Mouse (Mus musculus) heart, postnatal 0 days (tissue): ENCODE results near the gene Kansl1. TPM values are rescaled to one million over a fixed set of nuclear protein-coding genes. Genes with fewer than 3 reads are reported as not detected.

Experiments used
- ATAC-seq: fragments of 200-750 bp; cut with Nextera tagmentation; 2 replicates; pipeline ENCODE4 v1.8.0; 2017; ENCODE audit warnings: low read depth, moderate number of reproducible peaks, moderate library complexity; ENCODE audit not compliant: insufficient read depth
- DNase-seq: peaks from one replicate; pipeline ENCODE4 v3.0.0-alpha.2; 2016; ENCODE audit warnings: low spot score
- H3K27ac ChIP-seq: fragments of 300-500 bp; sonication (generic); 2 replicates; pipeline ENCODE4 v1.5.1; 2014; ENCODE audit warnings: low read depth, mild to moderate bottlenecking
- H3K27me3 ChIP-seq: fragments of 300-500 bp; sonication (generic); 2 replicates; pipeline ENCODE4 v1.6.1; 2014; ENCODE audit warnings: low read length, mixed read lengths; ENCODE audit not compliant: control insufficient read depth, insufficient read depth
- H3K36me3 ChIP-seq: fragments of 300-500 bp; sonication (generic); replicated peaks from 2 replicates; pipeline ENCODE4 v1.6.1; 2014; ENCODE audit warnings: low read length, mixed read lengths; ENCODE audit not compliant: control insufficient read depth, insufficient read depth
- H3K4me1 ChIP-seq: fragments of 300-500 bp; sonication (generic); 2 replicates; pipeline ENCODE4 v1.6.1; 2014; ENCODE audit warnings: antibody characterized with exemption; ENCODE audit not compliant: control insufficient read depth, insufficient read depth
- H3K4me2 ChIP-seq: fragments of 300-500 bp; sonication (generic); 2 replicates; pipeline ENCODE4 v1.6.1; 2014; ENCODE audit warnings: low read depth, mild to moderate bottlenecking, low read length, moderate library complexity
- H3K4me3 ChIP-seq: fragments of 300-500 bp; sonication (generic); 2 replicates; pipeline ENCODE4 v1.5.1; 2014; ENCODE audit warnings: low read depth, low read length
- H3K9ac ChIP-seq: fragments of 300-500 bp; sonication (generic); replicated peaks from 2 replicates; pipeline ENCODE4 v1.6.1; 2014; ENCODE audit warnings: low read depth, low read length, mixed read lengths
- H3K9me3 ChIP-seq: fragments of 300-500 bp; sonication (generic); replicated peaks from 2 replicates; pipeline ENCODE4 v1.6.1; 2016; ENCODE audit warnings: low read length; ENCODE audit not compliant: control insufficient read depth
- CTCF ChIP-seq: IDR thresholded peaks from 2 replicates; pipeline ENCODE4 v1.5.1; 2016; ENCODE audit warnings: antibody characterized with exemption, control low read depth, low read depth
- EP300 ChIP-seq: IDR thresholded peaks from 2 replicates; pipeline ENCODE4 v1.6.1; 2016; ENCODE audit warnings: antibody characterized with exemption, low read depth
- WGBS: fragments of 180-500 bp; shearing (Covaris S2); extraction: QIAGEN DNeasy Blood & Tissue Kit; methylation state at CpG from one replicate; pipeline ENCODE4 v1.1.7; 2014; 5-methylcytosine and 5-hydroxymethylcytosine counted together
- polyA plus RNA-seq: library from polyadenylated mRNA; unstranded; fragments of >200 nt; fragmentation: Nextera tagmentation; extraction: Ambion mirVana; gene quantifications from 2 replicates; pipeline ENCODE4 v1.2.1, GENCODE M21; 2015
- total RNA-seq: library from RNA; depleted of rRNA; stranded (reverse); fragments of >200 nt; gene quantifications from 2 replicates; pipeline ENCODE4 v1.2.3, GENCODE M21; 2014; ENCODE audit warnings: low replicate concordance

Gene Kansl1
- total and polyA plus RNA-seq, 2 experiments from 2014 or later, result 7.5 to 34.7 TPM

GRCm38 (mm10) chr11:104303088-104303960 is 165.3 kb downstream of the Kansl1 start:
- H3K9ac ChIP-seq, result no peak overlapping the region
- no peak overlapping the region for H3K27ac ChIP-seq
- TF ChIP-seq EP300 (no peak), CTCF (no peak)
- no peaks in the 10 kb centered on the region for H3K9me3 ChIP-seq
- H3K4me1 ChIP-seq, result no peaks in the 10 kb centered on the region
- DNase-seq (no peak), ATAC-seq (no peak)
- no peaks in the 10 kb centered on the region for H3K36me3 ChIP-seq
- H3K27me3 ChIP-seq, result no peaks in the 10 kb centered on the region
- no peak overlapping the region for H3K4me2 ChIP-seq
- no peak overlapping the region for H3K4me3 ChIP-seq
- 73% methylated on average over 8 of the region's 8 CpGs for WGBS

- H3K9me3 ChIP-seq, result no peaks in the 10 kb centered on the region
- H3K4me2 ChIP-seq, result peak overlapping the region; percentile 7; the same call in 1 of the 2 replicates
- H3K36me3 ChIP-seq, result no peaks in the 10 kb centered on the region
- no peaks in the 10 kb centered on the region for H3K27me3 ChIP-seq
- H3K27ac ChIP-seq, result no peak overlapping the region
- no peaks in the 10 kb centered on the region for H3K4me1 ChIP-seq
- no peak overlapping the region for H3K4me3 ChIP-seq
- TF ChIP-seq EP300 (no peak), CTCF (no peak)
- ATAC-seq (no peak), DNase-seq (no peak)
- 48% methylated on average over 12 of the region's 12 CpGs for WGBS
- no peak overlapping the region for H3K9ac ChIP-seq
Observed at GRCm38 (mm10) chr11:104302628-104303027, 166.0 kb downstream of the Kansl1 start.

- DNase-seq (no peak), ATAC-seq (no peak)
- H3K4me1 ChIP-seq, result 0 out of 2 replicates have a peak, but pooled peaks cover 4% of the 10 kb centered on the region
- no peaks in the 10 kb centered on the region for H3K9me3 ChIP-seq
- no peaks in the 10 kb centered on the region for H3K27me3 ChIP-seq
- H3K27ac ChIP-seq, result no peak overlapping the region
- 77% methylated on average over 3 of the region's 3 CpGs for WGBS
- H3K9ac ChIP-seq, result no peak overlapping the region
- H3K4me3 ChIP-seq, result no peak overlapping the region
- no peaks in the 10 kb centered on the region for H3K36me3 ChIP-seq
- TF ChIP-seq EP300, result no peak
- H3K4me2 ChIP-seq, result no peak overlapping the region
Observed at GRCm38 (mm10) chr11:104297671-104298070, 171.0 kb downstream of the Kansl1 start.

- no peaks in the 10 kb centered on the region for H3K9me3 ChIP-seq
- H3K4me1 ChIP-seq, result 0 out of 2 replicates have a peak, but pooled peaks cover 4% of the 10 kb centered on the region
- no peak overlapping the region for H3K9ac ChIP-seq
- ATAC-seq (no peak), DNase-seq (no peak)
- no peak overlapping the region for H3K4me3 ChIP-seq
- 34% methylated on average over 6 of the region's 6 CpGs for WGBS
- no peaks in the 10 kb centered on the region for H3K36me3 ChIP-seq
- H3K4me2 ChIP-seq, result no peak overlapping the region
- H3K27me3 ChIP-seq, result 0 out of 2 replicates have a peak, but pooled peaks cover 2% of the 10 kb centered on the region
- TF ChIP-seq EP300, result no peak
- no peak for TF ChIP-seq CTCF
- no peak overlapping the region for H3K27ac ChIP-seq
Observed at GRCm38 (mm10) chr11:104295656-104296055, 173.0 kb downstream of the Kansl1 start.

- Histone ChIP-seq H3K9me3 (no peaks in the 10 kb centered on the region), H3K27me3 (peaks cover 5% of the 10 kb centered on the region; the same call in 1 of the 2 replicates), H3K4me2 (no peak overlapping the region), H3K9ac (no peak overlapping the region), H3K36me3 (no peaks in the 10 kb centered on the region), H3K27ac (no peak overlapping the region), H3K4me3 (no peak overlapping the region), H3K4me1 (0 out of 2 replicates have a peak, but pooled peaks cover 4% of the 10 kb centered on the region)
- WGBS, result 52% methylated on average over 5 of the region's 5 CpGs
- ATAC-seq (no peak), DNase-seq (no peak)
- no peak for TF ChIP-seq EP300
- TF ChIP-seq CTCF, result no peak
Observed at GRCm38 (mm10) chr11:104295145-104295544, 173.5 kb downstream of the Kansl1 start.
